Mouse (Mus musculus) lung, adult 2 months (tissue): ENCODE data around the gene Timm17b.

ENCODE experiments used
- CTCF ChIP-seq: fragments of 200-500 bp; IDR thresholded peaks from 2 replicates; pipeline ENCODE4 v1.5.1; 2011; ENCODE audit warnings: mild to moderate bottlenecking, low read length, control low read depth; ENCODE audit not compliant: insufficient read depth
- POLR2A ChIP-seq: fragments of 200-500 bp; IDR thresholded peaks from 2 replicates; pipeline ENCODE4 v1.6.1; 2011; ENCODE audit warnings: low read depth, mild to moderate bottlenecking, control low read depth, low read length, borderline replicate concordance; ENCODE audit errors: extremely low read depth

- TF ChIP-seq CTCF (no peak), POLR2A (no peak)
Observed at GRCm38 (mm10) chrX:7859191-7859753, 39.9 kb upstream of the Timm17b start.
